Mouse (Mus musculus) adrenal gland, postnatal 36 days (tissue): ENCODE data around the gene Asprv1. TPM values are rescaled to one million over a fixed set of nuclear protein-coding genes. Genes with fewer than 3 reads are reported as not detected.

Experiments used
- DNase-seq, 2 experiments: peaks; one replicate each; pipeline ENCODE4 v3.0.0; 2021; ENCODE audit warnings: mixed read lengths in 1 of 2
- total RNA-seq, 2 experiments: library from RNA; stranded (reverse); gene quantifications; 2 replicates each; pipeline ENCODE4 v1.2.3; 2021

Asprv1 gene
- total RNA-seq, 2 experiments from 2014 or later, result 0.20 TPM; not detected in 1

- no peak for DNase-seq
These were observed 37.8 kb downstream of the Asprv1 start for GRCm38 (mm10) chr6:86665560-86666307.

- no peak for DNase-seq
These were observed 39.1 kb downstream of the Asprv1 start for GRCm38 (mm10) chr6:86667061-86667460.

GRCm38 (mm10) chr6:86668580-86669239, 40.7 kb downstream of the Asprv1 start, which contains the start of gene Mxd1:
Mxd1 (minus strand) TSS chr6:86669161.
- DNase-seq, result peak in 1 of 2 experiments; percentile 27

GRCm38 (mm10) chr6:86669240-86669727, 41.3 kb downstream of the Asprv1 start:
- peak; percentile 100 for DNase-seq

GRCm38 (mm10) chr6:86670873-86671272, 42.9 kb downstream of the Asprv1 start:
- peak; percentile 28 to 67 for DNase-seq

- no peak for DNase-seq
These were observed 50.4 kb downstream of the Asprv1 start for GRCm38 (mm10) chr6:86678341-86678740.

Other genes with a start within 250 kb of the Asprv1 start
- gene Pcyox1, start 231.0 kb upstream of the Asprv1 start, total RNA-seq, result 100 to 1,000 TPM; 139 to 253 TPM
- gene Tia1, start 223.9 kb upstream of the Asprv1 start, total RNA-seq, result 10 to 100 TPM; 36.2 to 53.6 TPM
- not detected for gene Gm44790, start 201.5 kb upstream of the Asprv1 start, total RNA-seq
- gene C87436, start 189.8 kb upstream of the Asprv1 start, total RNA-seq, result 10 to 100 TPM; 16.5 to 23.5 TPM
- 100 to 1,000 TPM; 316 to 364 TPM for gene Pcbp1, start 101.8 kb upstream of the Asprv1 start, total RNA-seq
- gene Mxd1, start 41.0 kb downstream of the Asprv1 start, total RNA-seq, result 1 to 10 TPM; 9.0 to 9.6 TPM
- gene Snrnp27, start 56.4 kb downstream of the Asprv1 start, total RNA-seq, result 10 to 100 TPM; 58.9 to 65.4 TPM
- gene Gmcl1, start 105.2 kb downstream of the Asprv1 start, total RNA-seq, result 10 to 100 TPM; 14.6 to 24.3 TPM
- gene Anxa4, start 165.4 kb downstream of the Asprv1 start, total RNA-seq, result 10 to 100 TPM; 62.8 to 72.5 TPM
- 100 to 1,000 TPM in 1 of 2 experiments, 10 to 100 TPM in 1; 98.7 to 119 TPM for gene Aak1, start 221.4 kb downstream of the Asprv1 start, total RNA-seq